Mouse (Mus musculus) megakaryocyte progenitor cell, adult 5-6 weeks (primary cell): ENCODE data around the gene Eif4e2. TPM values are rescaled to one million over a fixed set of nuclear protein-coding genes. Genes with fewer than 3 reads are reported as not detected.

ENCODE experiments used
- ATAC-seq: replicated peaks from 2 replicates; pipeline ENCODE4 v1.8.0; 2016; ENCODE audit warnings: mild to moderate bottlenecking, moderate TSS enrichment, inconsistent platforms; ENCODE audit not compliant: poor library complexity
- total RNA-seq, 2 experiments: library from RNA; stranded (forward) in 1 of 2; stranded (reverse) in 1 of 2; fragments of 157-497, 149-512 nt in 1 of 2; fragments of 200-1000 nt in 1 of 2; gene quantifications; 2 replicates each; pipeline versions ENCODE4 v1.2.3 to v1.2.4; 2015 to 2017

Gene Eif4e2
- total RNA-seq, 2 experiments from 2014 or later: 79.1 to 160 TPM

GRCm38 (mm10) chr1:87258484-87258883 is 44.8 kb downstream of the Eif4e2 start:
- peak; percentile 70 for ATAC-seq

- ATAC-seq: no peak
Observed at GRCm38 (mm10) chr1:87259316-87259715, 45.6 kb downstream of the Eif4e2 start.

- ATAC-seq: no peak
Observed at GRCm38 (mm10) chr1:87263257-87263656, 49.5 kb downstream of the Eif4e2 start.

- no peak for ATAC-seq
Observed at GRCm38 (mm10) chr1:87263796-87264133, 50.1 kb downstream of the Eif4e2 start.

- ATAC-seq: peak; percentile 68
Observed at GRCm38 (mm10) chr1:87264134-87265006, 50.7 kb downstream of the Eif4e2 start, which contains the start of gene Efhd1. Efhd1 (plus strand) TSS chr1:87264363.

- no peak for ATAC-seq
Observed at GRCm38 (mm10) chr1:87265200-87265599, 51.5 kb downstream of the Eif4e2 start.

- ATAC-seq: no peak
Observed at GRCm38 (mm10) chr1:87266296-87267090, 52.8 kb downstream of the Eif4e2 start.

GRCm38 (mm10) chr1:87270204-87270603 is 56.5 kb downstream of the Eif4e2 start:
- no peak for ATAC-seq

GRCm38 (mm10) chr1:87270641-87271467 is 57.1 kb downstream of the Eif4e2 start:
- ATAC-seq: no peak

- no peak for ATAC-seq
Observed at GRCm38 (mm10) chr1:87271596-87271995, 57.9 kb downstream of the Eif4e2 start.

- no peak for ATAC-seq
Observed at GRCm38 (mm10) chr1:87272462-87272861, 58.7 kb downstream of the Eif4e2 start.

GRCm38 (mm10) chr1:87273514-87273942 is 59.8 kb downstream of the Eif4e2 start:
- no peak for ATAC-seq

GRCm38 (mm10) chr1:87274134-87274533 is 60.4 kb downstream of the Eif4e2 start:
- no peak for ATAC-seq

- no peak for ATAC-seq
Observed at GRCm38 (mm10) chr1:87275151-87275550, 61.4 kb downstream of the Eif4e2 start.

GRCm38 (mm10) chr1:87276056-87276455 is 62.3 kb downstream of the Eif4e2 start:
- no peak for ATAC-seq

- ATAC-seq: peak; percentile 24; the same call in 1 of the 2 replicates
Observed at GRCm38 (mm10) chr1:87280281-87280680, 66.6 kb downstream of the Eif4e2 start.

- ATAC-seq: peak; percentile 59
Observed at GRCm38 (mm10) chr1:87281599-87282412, 68.1 kb downstream of the Eif4e2 start.

- ATAC-seq: 0 out of 2 replicates have a peak, but pooled peaks have one; percentile 21
Observed at GRCm38 (mm10) chr1:87282413-87282788, 68.7 kb downstream of the Eif4e2 start.

- ATAC-seq: no peak
Observed at GRCm38 (mm10) chr1:87283410-87283960, 69.8 kb downstream of the Eif4e2 start.

- ATAC-seq: no peak
Observed at GRCm38 (mm10) chr1:87287105-87287504, 73.4 kb downstream of the Eif4e2 start.
